Mouse (Mus musculus) monocyte, adult 5-6 weeks (primary cell): ENCODE data around the gene Cfap73. TPM values are rescaled to one million over a fixed set of nuclear protein-coding genes. Genes with fewer than 3 reads are reported as not detected.
A peak's percentile ranks its signal among the peaks of the same experiment; 100 is the strongest.

Experiments used
- ATAC-seq: fragments of 153-309, 156-312 bp; replicated peaks from 2 replicates; pipeline ENCODE4 v1.8.0; 2017; ENCODE audit warnings: mild to moderate bottlenecking; ENCODE audit not compliant: low TSS enrichment, insufficient number of reproducible peaks, severe bottlenecking, poor library complexity, low FRiP score
- total RNA-seq: library from RNA; stranded (forward); fragments of 200-1000, 200-491, 200-594 nt; gene quantifications from 3 replicates; pipeline ENCODE4 v1.2.3, GENCODE M21; 2017

The Cfap73 gene
- total RNA-seq, 1 experiment from 2014 or later = not detected

DNA sequence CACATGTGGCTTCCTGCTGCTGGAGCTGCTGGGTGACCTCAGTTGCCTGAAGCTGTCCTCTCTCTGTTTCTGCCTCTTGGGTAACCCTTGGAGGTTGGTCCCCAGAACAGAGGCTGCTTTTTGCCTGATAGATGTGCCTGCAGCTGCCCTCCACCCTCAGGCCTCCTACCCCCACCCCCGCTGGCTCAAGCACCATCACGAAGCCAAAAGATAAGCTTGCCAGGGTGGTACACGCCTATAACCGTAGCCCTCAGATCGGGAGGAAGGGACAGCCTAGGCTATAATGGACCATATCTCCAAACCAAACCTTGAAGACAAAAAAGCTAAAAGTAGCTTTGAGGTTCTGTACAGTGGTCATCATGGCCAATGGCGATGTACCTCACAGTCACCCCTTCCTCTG is 34.4 kb downstream of the Cfap73 start:
- no peak for ATAC-seq

DNA sequence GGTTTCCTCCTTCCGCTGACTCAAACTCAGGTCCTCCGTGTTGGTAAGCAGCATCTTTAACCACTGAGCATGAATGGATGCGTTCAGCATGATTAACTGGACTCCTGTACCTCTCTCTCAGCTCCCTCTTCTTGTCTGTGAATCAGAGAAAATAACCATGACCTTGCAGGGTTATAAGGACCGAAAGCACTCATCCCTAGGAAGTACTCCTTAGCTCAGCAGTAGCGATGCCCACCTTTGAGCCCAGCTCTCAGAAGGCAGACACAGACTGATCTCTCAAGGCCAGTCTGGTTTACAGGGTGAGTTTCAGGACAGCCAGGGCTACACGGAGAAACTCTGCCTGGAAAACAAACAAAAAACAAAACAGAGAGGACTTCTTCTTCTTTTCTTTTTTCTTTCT is 39.5 kb downstream of the Cfap73 start:
- no peak for ATAC-seq

DNA sequence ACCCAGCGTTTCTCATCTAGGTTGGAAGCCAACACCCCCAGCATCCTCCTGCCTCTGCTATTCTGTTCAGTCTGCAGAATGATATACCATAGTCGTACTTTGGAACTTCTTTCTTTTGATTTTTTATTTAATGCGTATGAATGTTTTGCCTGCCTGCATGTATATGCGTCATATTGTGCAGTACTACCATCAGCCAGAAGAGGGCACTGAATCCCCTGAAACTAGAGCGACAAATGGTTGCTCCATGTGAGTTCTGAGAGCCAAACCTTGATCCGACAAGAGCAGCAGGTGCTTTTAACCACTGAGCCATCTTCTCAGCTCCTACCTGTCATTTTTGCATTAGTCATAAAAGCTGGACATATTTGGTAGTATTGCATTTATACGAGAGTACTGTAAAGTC is 41.9 kb downstream of the Cfap73 start:
- no peak for ATAC-seq

DNA sequence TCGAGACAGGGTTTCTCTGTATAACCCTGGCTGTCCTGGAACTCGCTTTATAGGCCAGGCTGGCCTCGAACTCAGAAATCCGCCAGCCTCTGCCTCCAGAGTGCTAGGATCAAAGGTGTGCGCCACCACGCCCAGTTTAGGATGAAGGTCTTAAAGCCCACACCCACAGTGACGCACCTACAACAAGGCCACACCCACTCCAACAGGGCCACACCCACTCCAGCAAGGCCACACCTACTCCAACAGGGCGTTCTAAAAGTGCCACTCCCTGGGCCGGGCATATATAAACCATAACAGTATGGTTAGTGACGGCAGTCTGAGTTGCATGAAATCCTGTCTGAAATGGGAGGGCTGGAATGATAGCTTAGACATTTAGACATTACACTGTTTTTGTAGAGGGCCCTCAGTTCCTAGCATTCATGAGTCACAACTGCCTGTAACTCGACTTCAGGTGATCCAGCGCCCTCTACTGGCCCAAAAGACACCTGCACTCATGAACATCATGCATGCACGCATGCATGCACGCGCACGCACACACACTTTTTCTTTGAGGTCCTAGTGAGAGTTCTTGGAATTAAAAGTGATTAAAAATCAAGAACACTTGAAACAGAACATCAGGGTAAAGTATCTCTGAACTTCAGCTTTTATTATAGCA is 43.6 kb downstream of the Cfap73 start:
- ATAC-seq = no peak

DNA sequence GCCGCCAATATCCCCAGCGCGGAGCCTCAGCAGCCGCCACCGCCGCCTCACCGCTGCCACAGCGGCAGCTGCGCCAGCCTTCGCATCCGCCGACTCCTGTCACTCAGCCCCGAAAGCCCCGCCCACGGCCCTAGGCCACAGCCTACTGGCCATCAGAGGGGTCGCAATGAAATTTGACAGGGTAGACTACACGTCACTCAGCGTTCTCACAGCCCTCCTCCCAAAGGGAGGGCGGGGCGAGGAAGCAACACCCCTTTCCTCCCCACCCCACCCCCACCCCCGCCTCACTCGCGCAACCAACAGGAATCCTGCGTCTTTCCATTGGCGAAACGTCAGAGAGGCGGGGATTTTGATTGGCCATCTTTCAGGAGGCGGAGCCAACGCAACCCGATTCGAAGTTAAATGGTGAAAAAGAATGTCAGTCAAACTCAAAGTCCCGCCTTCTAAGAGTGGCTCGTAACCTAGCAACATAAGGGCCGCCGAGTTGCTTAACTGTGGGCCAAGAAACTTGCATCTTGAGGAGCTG is 45.4 kb downstream of the Cfap73 start, which contains the start of the genes Tpcn1 and Iqcd:
TSS of gene Tpcn1 (minus strand) at position 105 of the 526 bp plus-strand sequence.
TSS of gene Iqcd (plus strand) at position 448 of the 526 bp plus-strand sequence.
- ATAC-seq = peak; percentile 94

DNA sequence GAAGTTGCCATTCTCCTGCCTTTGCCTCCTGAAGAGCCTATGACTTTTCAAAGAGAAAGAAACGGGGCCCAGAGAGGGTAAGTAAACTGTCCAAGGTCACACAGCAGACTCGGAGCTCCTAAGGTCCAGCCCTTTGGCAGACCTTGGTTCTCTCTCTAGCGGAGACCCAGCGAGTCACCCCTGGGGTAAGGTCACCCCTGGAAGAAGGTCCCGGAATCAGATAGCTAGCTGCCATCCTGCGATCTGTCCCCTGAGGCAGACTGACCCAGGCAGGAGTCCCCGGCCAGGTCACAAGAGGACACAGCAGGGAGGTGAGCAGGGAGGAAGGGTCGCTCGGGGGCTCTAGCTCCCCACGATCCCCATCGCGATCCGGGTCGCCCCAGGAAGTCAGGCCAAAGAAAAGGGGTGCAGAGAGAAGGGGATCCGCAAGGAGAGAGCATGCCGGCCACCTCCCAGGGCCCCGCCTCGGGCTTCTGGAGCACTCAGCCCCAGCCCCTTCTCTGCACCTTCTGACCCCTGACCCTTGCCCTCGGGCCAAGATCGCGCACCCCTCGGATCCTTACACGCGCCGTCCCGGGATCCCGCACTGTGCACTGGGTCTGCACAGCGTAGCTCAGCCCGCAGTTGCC is 46.0 kb downstream of the Cfap73 start:
- ATAC-seq = no peak

DNA sequence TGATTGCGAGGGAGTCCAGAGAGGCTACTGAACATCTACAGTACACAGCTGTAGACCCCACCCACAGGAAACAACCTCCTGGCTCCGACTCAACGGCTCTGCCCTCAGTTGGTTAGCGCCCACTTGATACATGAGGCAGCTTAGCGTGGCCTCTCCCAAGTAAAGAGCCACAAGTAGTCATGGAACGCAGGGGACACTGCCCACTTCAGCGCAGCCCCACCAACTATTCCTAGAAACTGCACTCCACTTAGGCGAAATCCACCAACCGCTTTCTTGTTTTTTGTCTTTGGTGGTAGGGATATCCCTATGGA is 46.5 kb downstream of the Cfap73 start:
- ATAC-seq = no peak

DNA sequence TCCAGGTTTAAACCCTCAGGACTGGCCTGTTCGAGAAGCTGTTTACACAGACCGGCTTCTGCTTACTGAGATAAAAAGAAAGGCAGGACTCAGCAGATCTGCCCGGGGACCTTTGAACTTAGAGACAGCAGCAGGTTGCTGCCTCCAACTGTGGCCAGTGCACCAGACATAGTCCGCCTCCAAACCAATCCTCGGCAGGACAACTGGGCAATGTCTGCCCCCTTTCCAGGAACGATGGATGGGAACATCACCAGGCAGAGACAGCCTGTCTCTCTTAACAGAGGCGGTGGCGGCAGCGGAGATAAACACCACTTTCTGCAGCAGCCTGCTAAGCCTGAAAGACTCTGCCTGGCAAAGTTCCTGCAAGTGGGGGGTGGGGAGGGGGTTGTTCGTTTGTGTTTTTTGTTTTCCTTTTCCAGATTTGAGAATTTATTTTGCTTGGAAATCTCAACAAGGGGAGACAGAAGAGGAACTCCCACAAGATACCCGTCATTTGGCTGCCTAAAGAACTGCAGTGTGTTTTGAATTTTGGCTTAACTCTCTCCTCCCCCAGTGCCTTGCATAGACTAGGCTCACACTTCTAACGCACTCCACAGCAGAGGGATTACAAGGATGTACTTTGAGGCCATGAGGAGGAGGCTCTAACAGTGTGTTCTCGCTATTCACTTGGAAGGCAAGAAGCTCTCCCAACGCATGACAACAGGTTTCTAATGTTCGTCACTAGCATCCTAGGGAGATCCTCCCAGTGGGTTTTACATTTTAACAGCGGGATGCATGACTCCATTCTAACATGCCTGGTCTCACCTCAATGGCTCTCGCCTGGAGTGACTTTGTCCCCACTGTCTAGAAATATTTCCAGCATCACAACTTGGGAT is 47.1 kb downstream of the Cfap73 start:
- no peak for ATAC-seq

DNA sequence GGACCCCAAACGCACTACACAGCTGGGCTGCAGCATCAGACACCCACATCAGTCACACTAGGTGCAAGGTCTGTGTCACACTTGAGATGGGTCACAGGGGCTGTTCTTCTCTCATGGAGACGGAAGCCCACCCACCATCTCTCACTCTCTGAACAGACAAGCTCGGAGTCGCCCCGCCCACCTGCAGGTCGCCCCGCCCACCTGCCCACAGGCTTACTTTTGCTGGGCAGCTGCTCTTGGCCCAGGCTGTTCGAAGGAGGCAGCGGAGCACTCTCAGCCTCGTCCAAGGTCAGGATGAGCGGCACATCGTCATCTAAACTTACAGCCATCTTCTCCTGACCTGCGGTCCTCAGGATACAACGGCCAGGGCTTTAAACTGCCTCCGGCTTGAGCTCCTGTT is 49.1 kb downstream of the Cfap73 start:
- no peak for ATAC-seq

DNA sequence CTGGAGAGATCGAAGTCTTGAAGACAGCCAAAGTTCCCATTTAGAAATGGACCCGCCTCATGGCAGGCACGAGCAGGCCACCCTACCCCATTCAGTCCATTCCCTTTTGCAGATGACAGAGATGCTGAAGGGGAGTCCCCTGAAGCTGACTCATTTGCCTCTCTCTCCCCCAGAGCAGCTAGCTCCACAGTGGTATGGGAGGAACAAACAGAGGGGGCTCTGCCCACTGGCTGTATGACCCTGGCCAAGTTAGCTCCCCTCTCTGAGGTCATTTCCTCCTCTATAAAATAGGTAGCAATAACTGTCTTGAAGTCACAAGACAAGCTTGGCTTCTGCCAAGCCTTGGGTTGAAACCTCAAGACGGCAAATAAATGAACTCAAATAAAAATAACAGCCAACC is 50.5 kb downstream of the Cfap73 start:
- no peak for ATAC-seq

DNA sequence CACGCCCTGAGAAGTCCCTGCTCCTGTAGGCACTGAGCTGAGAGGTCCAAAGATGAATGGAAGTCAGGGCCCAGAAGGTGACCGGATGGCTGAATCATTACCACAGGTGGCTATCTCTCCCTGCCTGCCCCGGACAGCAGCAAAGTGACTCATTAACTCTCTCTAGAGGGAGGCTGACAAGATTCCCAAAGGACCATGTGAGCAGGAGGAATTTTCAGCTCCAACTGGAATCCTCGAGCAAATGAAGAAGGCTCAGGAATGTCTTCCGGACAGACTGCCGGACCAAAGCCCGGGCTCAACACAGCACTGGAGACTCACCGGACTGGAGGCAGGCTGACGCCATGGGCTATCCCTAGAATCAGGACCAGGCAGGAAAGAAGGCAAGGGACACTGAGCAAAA is 52.0 kb downstream of the Cfap73 start:
- no peak for ATAC-seq

DNA sequence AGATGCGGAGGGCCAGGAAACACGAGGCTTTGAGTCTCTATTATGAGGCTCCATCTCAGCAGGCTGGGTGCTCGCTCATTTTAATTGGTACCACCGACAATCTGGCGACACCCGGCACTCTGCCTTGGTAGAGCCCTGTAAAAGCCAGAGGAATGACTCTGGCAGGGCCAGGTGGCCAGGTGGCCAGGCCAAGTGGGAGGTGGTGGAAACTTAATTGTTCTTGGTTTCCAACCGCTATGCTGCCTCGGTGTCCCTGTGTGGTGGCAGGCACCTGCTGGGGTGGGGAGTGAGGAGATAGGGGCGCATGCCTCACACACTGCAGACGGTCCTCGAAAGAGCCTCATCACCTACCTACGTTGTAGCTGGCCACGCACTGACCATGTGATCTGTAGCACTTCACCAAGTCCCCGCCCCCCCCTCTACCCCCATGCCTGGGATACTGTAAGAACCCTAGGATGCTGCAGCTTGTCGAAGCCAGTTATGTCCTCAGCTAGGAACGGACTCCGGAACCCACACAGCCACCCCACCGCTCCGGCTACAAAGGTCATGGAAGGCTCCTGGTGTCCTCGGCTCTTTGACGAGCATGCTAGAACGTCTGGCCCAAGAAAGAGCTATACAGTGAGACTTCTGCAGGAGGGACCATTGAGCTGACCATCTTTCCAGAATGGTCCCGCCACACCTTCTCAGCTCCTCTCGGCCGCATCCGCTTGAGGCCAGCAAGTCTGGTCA is 54.0 kb downstream of the Cfap73 start:
- no peak for ATAC-seq

DNA sequence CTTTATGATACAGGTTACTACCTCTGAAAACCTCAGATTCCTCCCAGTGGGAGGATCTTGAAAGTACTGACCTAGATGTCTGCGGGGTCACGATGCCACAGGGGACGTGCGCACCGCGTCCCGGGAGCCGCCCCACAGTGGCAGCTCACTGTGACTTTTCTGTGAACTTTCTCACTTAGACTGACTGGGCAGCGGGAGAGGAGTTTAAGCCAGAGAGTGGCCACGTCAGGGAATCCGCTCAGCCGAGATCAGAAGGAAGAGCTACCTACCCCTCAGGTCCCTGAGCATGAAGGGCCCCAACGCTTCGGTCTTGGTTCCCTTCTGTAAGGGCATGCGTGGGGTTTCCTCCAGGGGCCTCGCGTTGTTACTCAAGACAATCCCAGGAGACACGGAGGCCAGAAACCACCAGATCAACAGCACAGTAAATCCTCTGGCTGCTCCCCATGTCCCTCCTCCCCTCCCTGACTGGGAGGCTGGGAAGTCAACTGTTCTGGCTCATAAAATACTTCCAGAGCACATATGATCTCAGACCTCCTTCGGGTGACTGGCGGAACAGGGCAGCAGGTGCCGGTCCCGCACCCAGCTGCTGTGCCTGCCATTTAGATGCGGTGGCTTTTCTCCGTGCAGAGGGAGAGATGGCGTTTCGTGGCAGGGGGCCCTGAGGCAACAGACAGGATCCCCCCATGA is 54.7 kb downstream of the Cfap73 start:
- ATAC-seq = peak; percentile 69

DNA sequence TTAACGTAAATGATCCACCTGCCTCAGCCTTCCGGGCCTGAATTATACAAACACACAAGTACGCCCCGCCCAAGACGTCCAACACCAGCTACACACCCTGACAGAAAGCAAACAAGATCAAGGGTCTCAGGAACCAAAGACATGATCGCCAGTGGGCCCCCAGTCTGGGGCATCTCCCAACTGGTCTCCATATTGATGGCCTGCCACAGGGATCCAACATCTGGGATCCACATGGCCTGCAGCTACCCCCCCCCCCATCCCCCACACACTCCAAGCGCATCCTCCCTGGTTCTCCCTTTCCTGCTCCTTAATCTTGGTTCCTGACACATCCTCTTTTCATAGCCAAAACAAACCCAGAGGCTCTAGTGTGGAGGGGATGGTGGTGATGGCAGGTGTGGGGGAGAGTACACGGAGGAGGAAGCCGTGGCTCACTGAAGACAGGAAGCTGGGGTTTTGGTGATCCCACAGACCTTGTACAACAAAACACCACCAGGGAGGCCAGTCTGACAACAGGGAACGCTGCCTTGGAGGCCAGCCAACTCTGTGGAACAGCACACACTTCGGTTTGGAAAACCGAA is 55.4 kb downstream of the Cfap73 start:
- peak; percentile 44 for ATAC-seq
